Mouse (Mus musculus): Measurements from ENCODE around the gene Ccnd3.
"Not testable (repeated sequence)": the region's sequence is repeated elsewhere in the genome, so short reads cannot be mapped to it uniquely, and the experiment has no call there.

The Ccnd3 gene

GRCm38 (mm10) chr17:47482401-47482800 is 22.4 kb upstream of the Ccnd3 start:
- DNase-seq (ENCODE audit: low read depth), result peak; percentile 80

- DNase-seq (ENCODE audit: low read depth), result peak; percentile 66
These were observed 20.5 kb upstream of the Ccnd3 start for GRCm38 (mm10) chr17:47484241-47484921.

GRCm38 (mm10) chr17:47484993-47485392 is 19.9 kb upstream of the Ccnd3 start:
- no peak for DNase-seq (ENCODE audit: low read depth)

GRCm38 (mm10) chr17:47485791-47486190 is 19.1 kb upstream of the Ccnd3 start:
- DNase-seq (ENCODE audit: low read depth), result no peak

GRCm38 (mm10) chr17:47490791-47491190 is 14.1 kb upstream of the Ccnd3 start:
- no peak for DNase-seq (ENCODE audit: low read depth)

GRCm38 (mm10) chr17:47492731-47493130 is 12.1 kb upstream of the Ccnd3 start:
- no peak for DNase-seq (ENCODE audit: low read depth)

GRCm38 (mm10) chr17:47493653-47494052 is 11.2 kb upstream of the Ccnd3 start:
- no peak for DNase-seq (ENCODE audit: low read depth)

GRCm38 (mm10) chr17:47494132-47494531 is 10.7 kb upstream of the Ccnd3 start:
- DNase-seq (ENCODE audit: low read depth), result no peak

GRCm38 (mm10) chr17:47501531-47501930 is 3.3 kb upstream of the Ccnd3 start:
- no peak for DNase-seq (ENCODE audit: low read depth)

GRCm38 (mm10) chr17:47501946-47502706 is 2.7 kb upstream of the Ccnd3 start, which contains the start of gene Taf8:
TSS of gene Taf8 (minus strand) at chr17:47502292.
- DNase-seq (ENCODE audit: low read depth), result peak; percentile 99

- not testable (repeated sequence) for DNase-seq (ENCODE audit: low read depth)
These were observed 2.2 kb upstream of the Ccnd3 start for GRCm38 (mm10) chr17:47502707-47503045.

GRCm38 (mm10) chr17:47503689-47504088 is 1.2 kb upstream of the Ccnd3 start:
- DNase-seq (ENCODE audit: low read depth), result no peak

- no peak for DNase-seq (ENCODE audit: low read depth)
These were observed 623 bp upstream of the Ccnd3 start for GRCm38 (mm10) chr17:47504228-47504627.

- no peak for DNase-seq (ENCODE audit: low read depth)
These were observed 715 bp downstream of the Ccnd3 start for GRCm38 (mm10) chr17:47505566-47505965.

- DNase-seq (ENCODE audit: low read depth), result no peak
These were observed 1.2 kb downstream of the Ccnd3 start for GRCm38 (mm10) chr17:47506042-47506441.

- no peak for DNase-seq (ENCODE audit: low read depth)
These were observed 1.8 kb downstream of the Ccnd3 start for GRCm38 (mm10) chr17:47506697-47507096.

- DNase-seq (ENCODE audit: low read depth), result no peak
These were observed 2.7 kb downstream of the Ccnd3 start for GRCm38 (mm10) chr17:47507523-47507922.

GRCm38 (mm10) chr17:47508012-47508608 is 3.3 kb downstream of the Ccnd3 start:
- DNase-seq (ENCODE audit: low read depth), result peak; percentile 99

- DNase-seq (ENCODE audit: low read depth), result peak; percentile 76
These were observed 4.3 kb downstream of the Ccnd3 start for GRCm38 (mm10) chr17:47509031-47509705.

- DNase-seq (ENCODE audit: low read depth), result peak; percentile 98
These were observed 6.5 kb downstream of the Ccnd3 start for GRCm38 (mm10) chr17:47511111-47512020.

GRCm38 (mm10) chr17:47512956-47513775 is 8.3 kb downstream of the Ccnd3 start:
- DNase-seq (ENCODE audit: low read depth), result no peak

Measured in 416B (cell line).